Comparison of ENCODE assay signal across 10 mouse cellular contexts in genomic region chr7:124198811-124199570, GRCm38 (mm10).
DNase-seq lines count a peak whose midpoint lies in the region; ATAC-seq lines count a peak whose summit lies in the region.
"Had no signal": no experiment of that assay in that cellular context is flagged by ENCODE, and none has a peak within 500 bp of the region (broad histone marks: within the 10 kb centered on the region; RNA-seq: fewer than 3 reads in every experiment).

No protein-coding gene starts in this region.

- H3K4me3 ChIP-seq in hindbrain, embryonic 14.5 days (replicated peaks; ENCODE audit: low read length), result no peak overlapping the region
- no peak overlapping the region for H3K4me3 ChIP-seq in hindbrain, embryonic 16.5 days (ENCODE audit: low read length)
- H3K4me3 ChIP-seq in embryonic facial prominence, embryonic 14.5 days (ENCODE audit: low read depth, low read length), result no peak overlapping the region
- H3K4me3 ChIP-seq: embryonic facial prominence, embryonic 12.5 days; lung, embryonic 15.5 days had no signal

- 82% methylated on average over 6 of the region's 6 CpGs for WGBS in hindbrain, embryonic 14.5 days
- WGBS in hindbrain, embryonic 16.5 days, result 69% methylated on average over 6 of the region's 6 CpGs
- 51% methylated on average over 6 of the region's 6 CpGs for WGBS in embryonic facial prominence, embryonic 14.5 days

- no peak overlapping the region for H3K4me2 ChIP-seq in hindbrain, embryonic 14.5 days (replicated peaks)
- no peak overlapping the region for H3K4me2 ChIP-seq in hindbrain, embryonic 16.5 days (ENCODE audit: low read length)
- no peak overlapping the region for H3K4me2 ChIP-seq in embryonic facial prominence, embryonic 14.5 days (ENCODE audit: low read depth, low read length)
- H3K4me2 ChIP-seq: embryonic facial prominence, embryonic 12.5 days; lung, embryonic 15.5 days had no signal

- H3K27me3 ChIP-seq in hindbrain, embryonic 14.5 days (ENCODE audit: control insufficient read depth, insufficient read depth, low read length), result no peaks in the 10 kb centered on the region
- H3K27me3 ChIP-seq in hindbrain, embryonic 16.5 days (replicated peaks; ENCODE audit: control insufficient read depth, insufficient read depth, low read length), result no peaks in the 10 kb centered on the region
- H3K27me3 ChIP-seq in embryonic facial prominence, embryonic 14.5 days (replicated peaks; ENCODE audit: control insufficient read depth, insufficient read depth, low read length), result no peaks in the 10 kb centered on the region
- H3K27me3 ChIP-seq: embryonic facial prominence, embryonic 12.5 days; lung, embryonic 15.5 days had no signal

- DNase-seq in hindbrain, embryonic 14.5 days (ENCODE audit: low spot score), result peak; percentile 33
- peak; percentile 4 for DNase-seq in 3T3-L1 (ENCODE audit: low read depth, low spot score)
- DNase-seq in R1 (ENCODE audit: low read depth, low spot score), result peak; percentile 30
- peak; percentile 94 for DNase-seq in embryonic facial prominence, embryonic 14.5 days (ENCODE audit: low spot score)
- no peak for DNase-seq in testis, postnatal 14 days (ENCODE audit: low spot score)
- DNase-seq in heart, postnatal 4 days, result no peak
- no peak for DNase-seq in ovary, postnatal 36 days (ENCODE audit: low spot score)

- no peaks in the 10 kb centered on the region for H3K9me3 ChIP-seq in hindbrain, embryonic 14.5 days (ENCODE audit: control insufficient read depth, low read length)
- H3K9me3 ChIP-seq in hindbrain, embryonic 16.5 days (ENCODE audit: control insufficient read depth, low read length), result no peaks in the 10 kb centered on the region
- no peaks in the 10 kb centered on the region for H3K9me3 ChIP-seq in embryonic facial prominence, embryonic 14.5 days (ENCODE audit: control insufficient read depth, low read length)
- H3K9me3 ChIP-seq: embryonic facial prominence, embryonic 12.5 days; lung, embryonic 15.5 days had no signal

- no peak overlapping the region for H3K27ac ChIP-seq in hindbrain, embryonic 14.5 days
- no peak overlapping the region for H3K27ac ChIP-seq in hindbrain, embryonic 16.5 days (ENCODE audit: low read depth, low read length)
- H3K27ac ChIP-seq in embryonic facial prominence, embryonic 14.5 days (replicated peaks; ENCODE audit: low read depth, low read length), result no peak overlapping the region
- H3K27ac ChIP-seq: embryonic facial prominence, embryonic 12.5 days; lung, embryonic 15.5 days had no signal

- no peak overlapping the region for H3K9ac ChIP-seq in hindbrain, embryonic 14.5 days
- H3K9ac ChIP-seq in hindbrain, embryonic 16.5 days (ENCODE audit: low read depth, low read length), result no peak overlapping the region
- no peak overlapping the region for H3K9ac ChIP-seq in embryonic facial prominence, embryonic 14.5 days (ENCODE audit: low read depth, low read length)
- H3K9ac ChIP-seq: embryonic facial prominence, embryonic 12.5 days; lung, embryonic 15.5 days had no signal

- no peaks in the 10 kb centered on the region for H3K36me3 ChIP-seq in hindbrain, embryonic 14.5 days (replicated peaks; ENCODE audit: control insufficient read depth, insufficient read depth)
- no peaks in the 10 kb centered on the region for H3K36me3 ChIP-seq in hindbrain, embryonic 16.5 days (ENCODE audit: control insufficient read depth, insufficient read depth, low read length)
- H3K36me3 ChIP-seq in embryonic facial prominence, embryonic 14.5 days (ENCODE audit: control insufficient read depth, insufficient read depth, low read length), result no peaks in the 10 kb centered on the region
- H3K36me3 ChIP-seq: embryonic facial prominence, embryonic 12.5 days; lung, embryonic 15.5 days had no signal

- ATAC-seq in hindbrain, embryonic 14.5 days (ENCODE audit: low FRiP score), result no peak
- ATAC-seq in hindbrain, embryonic 16.5 days, result no peak
- ATAC-seq in embryonic facial prominence, embryonic 14.5 days (ENCODE audit: low read depth), result peak; percentile 33; the same call in 1 of the 2 replicates

- no peaks in the 10 kb centered on the region for H3K4me1 ChIP-seq in hindbrain, embryonic 14.5 days (replicated peaks; ENCODE audit: control insufficient read depth, insufficient read depth, low read length)
- H3K4me1 ChIP-seq in hindbrain, embryonic 16.5 days (ENCODE audit: control insufficient read depth, insufficient read depth, low read depth, low read length), result no peaks in the 10 kb centered on the region
- no peaks in the 10 kb centered on the region for H3K4me1 ChIP-seq in embryonic facial prominence, embryonic 14.5 days (ENCODE audit: control insufficient read depth, insufficient read depth, low read length)
- H3K4me1 ChIP-seq: embryonic facial prominence, embryonic 12.5 days; lung, embryonic 15.5 days had no signal

Comparison
In these comparisons a context has a peak if more than half of its experiments do, and no peak if none do; other contexts are left out.
1. DNase-seq: peak in hindbrain, embryonic 14.5 days (single experiment), 3T3-L1 (single experiment), R1 (single experiment) and embryonic facial prominence, embryonic 14.5 days (single experiment); none in testis, postnatal 14 days (single experiment), heart, postnatal 4 days (single experiment) and ovary, postnatal 36 days (single experiment).